Mouse (Mus musculus): Measurements from ENCODE around the gene Hus1.

Hus1 gene

DNA sequence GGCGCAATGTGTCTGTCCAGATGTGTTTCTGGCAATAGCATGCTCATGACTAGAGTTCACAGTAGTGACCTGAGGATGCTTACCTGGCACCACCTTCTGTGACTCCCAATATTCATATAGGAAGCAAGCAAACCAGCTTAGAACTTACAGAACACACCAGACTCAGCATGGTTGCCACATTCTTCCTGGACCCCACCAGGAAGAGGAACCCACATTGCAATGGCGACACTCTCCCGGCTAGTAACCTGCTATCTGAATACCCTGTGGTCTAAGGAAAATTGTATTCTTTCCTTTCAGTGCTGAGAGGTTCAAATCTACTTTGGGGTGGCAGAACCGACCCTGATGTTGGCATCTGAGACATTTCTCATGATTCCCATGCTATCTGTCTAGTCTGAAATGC is 32.8 kb downstream of the Hus1 start:
- no peak for DNase-seq (ENCODE audit: low spot score in 2 of 2)

DNA sequence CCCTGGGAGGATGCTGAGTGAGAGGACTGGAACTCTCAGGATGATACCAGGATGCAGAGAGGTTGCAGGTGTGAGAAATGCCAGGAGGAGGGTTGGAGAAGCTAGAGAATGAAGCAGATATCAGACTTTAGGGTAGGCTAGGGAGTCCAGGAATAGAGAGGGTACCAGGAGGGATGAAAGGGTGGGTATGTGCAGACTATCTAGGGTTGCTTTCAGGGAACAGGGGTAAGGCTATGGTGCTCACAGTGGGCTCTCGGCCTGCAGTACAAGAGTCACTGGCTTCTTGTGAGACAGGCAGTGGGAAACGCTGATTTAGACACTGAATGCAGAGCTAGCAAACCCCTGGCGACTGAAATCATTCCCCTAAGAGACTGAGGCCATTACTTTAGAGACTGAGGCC is 37.8 kb downstream of the Hus1 start, which contains the start of gene Pkd1l1:
Gene Pkd1l1, minus strand, starts transcription at position 101 of the 400 bp plus-strand sequence.
- DNase-seq (ENCODE audit: low spot score in 2 of 2), result no peak

DNA sequence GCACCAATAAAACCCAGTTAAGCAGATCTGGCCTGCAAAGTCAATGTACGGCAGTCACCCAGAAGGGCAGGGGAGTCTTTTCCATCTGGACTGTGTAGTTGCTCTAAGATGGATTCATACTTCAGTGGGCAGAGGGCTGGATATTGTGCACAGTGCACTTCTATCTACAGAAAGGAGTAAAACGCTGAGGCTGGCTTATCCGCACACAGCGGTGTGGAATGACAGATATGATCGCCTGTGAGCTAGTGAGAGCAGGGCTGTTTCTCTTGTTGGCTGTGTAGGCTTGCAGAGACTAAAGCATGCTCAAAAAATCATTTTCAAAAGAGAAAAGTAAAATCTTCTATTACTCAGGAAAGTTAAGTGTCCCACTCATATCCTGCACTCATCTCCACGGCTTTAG is 38.9 kb downstream of the Hus1 start:
- DNase-seq (ENCODE audit: low spot score in 2 of 2), result no peak

DNA sequence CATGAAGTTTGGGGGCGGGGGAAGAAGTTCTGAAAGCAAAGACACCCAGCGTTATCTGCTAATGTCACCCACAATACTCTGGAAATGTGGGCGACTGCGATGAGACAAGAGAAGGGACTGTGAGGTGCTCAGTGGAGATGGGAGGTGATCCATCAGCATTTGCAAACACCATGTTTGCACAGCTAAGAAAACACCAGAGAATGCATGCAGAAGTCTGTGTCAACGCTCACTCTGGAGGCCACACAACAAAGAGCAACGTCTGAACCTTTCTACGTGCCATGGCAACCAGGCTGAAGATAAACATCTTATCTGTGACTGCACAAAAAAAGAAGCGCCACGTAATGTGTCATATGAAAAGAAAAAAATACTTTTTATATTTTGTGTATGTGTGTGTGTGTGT is 40.5 kb downstream of the Hus1 start:
- DNase-seq (ENCODE audit: low spot score in 2 of 2), result no peak

DNA sequence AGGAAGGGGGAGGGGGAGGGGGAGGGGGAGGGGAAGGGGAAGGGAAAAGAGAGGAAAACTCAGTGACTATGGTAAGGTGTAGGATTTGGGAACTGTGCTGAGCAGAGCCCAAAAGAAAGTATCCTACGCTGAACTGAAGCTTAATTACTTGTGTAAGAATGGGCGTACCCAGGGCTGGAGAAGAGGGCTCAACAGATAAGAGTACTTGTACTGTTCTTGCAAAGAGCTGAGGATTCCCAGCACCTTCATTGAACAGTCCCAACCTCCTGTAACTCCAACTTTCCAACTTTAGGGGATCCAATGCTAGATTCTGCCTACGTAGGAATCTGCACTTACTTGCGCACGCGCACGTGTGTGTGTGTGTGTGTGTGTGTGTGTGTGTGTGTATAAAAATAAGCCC is 42.9 kb downstream of the Hus1 start:
- DNase-seq (ENCODE audit: low spot score in 2 of 2), result no peak

DNA sequence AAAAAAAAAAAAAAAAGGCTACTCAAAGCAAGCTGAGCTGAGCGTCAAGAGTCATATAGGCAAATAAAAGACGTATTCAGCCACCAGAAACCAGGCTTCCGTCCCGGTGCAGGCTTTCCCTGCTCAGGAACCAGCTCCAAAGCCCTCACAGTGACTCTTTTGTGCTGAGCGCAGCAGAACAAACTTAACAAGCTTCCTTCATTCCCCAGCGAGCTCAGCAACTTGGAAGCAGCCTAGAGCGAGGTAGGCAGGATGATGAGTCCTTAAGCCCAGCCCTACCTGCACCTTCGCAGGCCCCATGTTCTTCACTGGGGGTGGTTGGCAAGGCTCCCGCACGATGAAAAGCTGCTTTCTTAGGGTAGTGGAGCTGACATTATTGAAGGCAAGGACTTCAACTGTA is 52.4 kb downstream of the Hus1 start:
- peak; percentile 15 to 28 for DNase-seq (ENCODE audit: low spot score in 2 of 2)

DNA sequence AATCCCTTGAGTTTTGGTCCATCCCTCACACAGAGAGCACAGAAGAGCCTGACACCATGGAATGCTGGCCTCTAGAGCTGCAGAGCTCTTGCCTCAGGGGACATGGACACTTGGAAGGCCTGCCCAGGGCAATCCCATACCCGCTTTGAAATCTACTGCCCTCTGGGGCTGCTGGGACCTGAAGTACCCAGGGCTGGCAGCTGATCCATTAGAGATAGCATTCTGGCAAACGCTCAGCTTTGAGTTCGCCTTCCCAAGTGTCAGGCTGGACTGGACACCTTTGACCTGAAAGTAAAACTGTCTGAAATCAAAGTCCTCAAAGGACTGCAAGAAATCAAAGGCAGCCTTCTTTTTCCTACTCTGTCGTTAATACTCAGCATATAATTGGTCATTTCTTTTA is 52.9 kb downstream of the Hus1 start:
- DNase-seq (ENCODE audit: low spot score in 2 of 2), result no peak

DNA sequence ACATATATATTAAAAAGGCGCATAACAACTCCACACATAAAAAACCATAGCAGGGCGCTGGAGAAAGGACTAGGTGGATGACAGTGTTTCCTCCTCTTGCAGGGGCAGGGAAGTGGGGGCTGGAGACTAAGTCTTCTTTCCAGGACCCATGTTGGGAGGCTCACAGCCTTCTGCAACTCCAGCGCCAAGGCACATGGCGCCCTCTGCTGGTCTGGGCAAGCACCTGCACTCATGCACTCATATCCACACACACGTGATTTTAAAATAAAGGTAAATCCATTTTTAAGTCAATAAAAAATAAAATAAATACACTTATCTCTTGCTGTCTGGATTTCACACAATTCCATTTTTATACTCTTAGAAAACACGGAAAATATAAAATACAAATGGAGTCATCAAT is 54.0 kb downstream of the Hus1 start:
- DNase-seq (ENCODE audit: low spot score in 2 of 2), result no peak

DNA sequence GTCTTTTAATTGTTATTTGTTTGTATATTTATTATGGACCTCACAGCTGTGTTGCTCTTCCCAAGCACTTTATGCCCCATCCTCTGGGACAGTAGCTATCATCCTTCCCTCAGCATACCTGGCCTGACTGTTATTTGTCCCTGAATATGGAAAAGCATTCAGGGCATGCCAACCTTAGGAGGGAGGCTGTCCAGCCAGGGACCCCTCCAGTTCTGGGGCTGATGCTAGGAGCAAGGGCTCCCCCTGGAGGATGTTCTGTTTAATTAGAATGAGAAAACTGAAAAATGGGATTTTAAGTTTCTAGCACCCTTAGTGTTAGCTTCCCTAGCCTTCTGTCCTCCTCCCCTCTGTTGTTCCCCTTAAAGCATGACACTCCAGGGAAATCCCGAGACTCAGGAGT is 55.3 kb downstream of the Hus1 start:
- no peak for DNase-seq (ENCODE audit: low spot score in 2 of 2)

DNA sequence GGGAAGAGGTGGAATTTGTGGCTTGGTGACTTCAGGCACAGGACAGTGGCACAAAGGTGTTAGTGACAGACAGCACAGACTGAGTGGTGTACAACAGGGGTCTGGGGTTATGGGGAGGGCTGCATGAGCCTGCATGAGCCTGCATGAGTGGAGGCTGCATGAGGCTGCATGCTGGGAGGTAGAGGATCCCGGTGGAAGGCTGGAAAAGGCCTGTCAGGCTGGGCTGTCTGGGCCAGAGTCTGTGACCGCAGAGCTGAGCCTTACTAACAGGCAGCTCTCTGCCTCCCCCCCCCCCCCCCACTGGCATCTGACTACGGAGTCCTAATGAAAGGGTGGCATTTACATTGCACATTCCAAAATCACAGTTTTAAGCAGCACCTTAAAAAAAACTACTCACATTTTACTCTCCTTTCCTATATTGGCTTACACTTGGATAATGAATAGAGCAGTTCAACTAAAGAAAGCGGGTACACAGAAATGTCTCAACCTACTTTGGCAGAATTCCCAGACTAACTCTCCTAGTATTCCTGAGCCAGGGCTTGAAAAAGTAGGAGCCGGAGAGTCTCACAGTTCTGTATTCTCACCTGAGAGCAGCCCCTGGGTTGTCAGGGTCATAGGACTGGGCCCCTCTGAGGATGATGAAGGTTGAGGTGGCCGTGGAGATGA is 61.1 kb downstream of the Hus1 start:
- DNase-seq (ENCODE audit: low spot score in 2 of 2), result no peak

DNA sequence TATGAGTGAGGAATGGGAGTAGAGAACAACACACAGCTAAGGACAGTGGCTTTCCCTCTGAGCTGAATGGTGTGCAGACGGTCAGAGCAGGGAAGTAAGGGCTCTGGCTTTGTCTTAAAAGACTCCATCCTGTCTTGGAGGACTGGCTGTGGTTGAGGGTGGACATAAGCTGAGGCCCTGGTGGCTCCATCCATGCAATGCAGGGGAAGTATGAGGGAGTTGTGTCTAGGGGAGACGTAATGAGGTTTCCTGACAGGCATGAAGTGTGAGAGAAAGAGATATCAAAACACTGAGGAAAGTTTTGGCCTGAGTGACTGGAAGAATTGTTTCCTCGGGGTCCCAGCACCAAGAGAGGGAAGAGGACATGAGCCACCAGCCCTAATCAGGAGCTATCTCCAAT is 62.1 kb downstream of the Hus1 start:
- DNase-seq (ENCODE audit: low spot score in 2 of 2), result no peak

DNA sequence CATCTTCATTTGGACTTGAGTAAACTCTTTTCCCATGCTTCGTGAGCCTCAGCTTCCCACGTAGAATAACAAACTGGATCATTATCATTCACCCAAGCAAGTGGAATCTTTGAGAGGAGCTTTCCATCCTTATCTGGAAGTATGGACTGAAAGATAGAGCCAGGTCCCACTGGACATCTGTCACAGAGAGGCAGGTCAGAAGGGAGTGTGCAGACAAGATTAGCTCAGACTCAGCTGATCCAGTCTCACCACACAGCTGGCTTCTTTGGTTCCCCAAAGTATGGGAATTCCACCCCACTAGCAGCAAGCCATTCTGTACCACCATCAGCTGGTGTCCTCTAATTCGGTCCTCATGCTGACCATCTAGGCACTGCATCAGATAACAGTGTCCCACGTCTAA is 66.9 kb downstream of the Hus1 start:
- DNase-seq (ENCODE audit: low spot score in 2 of 2), result no peak
